Mouse (Mus musculus) megakaryocyte, embryonic 14.5 days (primary cell): ENCODE data around the gene Galnt17.

ENCODE experiments used
- FLI1 ChIP-seq: IDR thresholded peaks from 2 replicates; pipeline ENCODE4 v1.6.1; 2012; ENCODE audit warnings: low read length, inconsistent platforms, mixed read lengths
- GATA1 ChIP-seq: IDR thresholded peaks from 3 replicates; pipeline ENCODE4 v1.6.1; 2012; ENCODE audit warnings: mixed read lengths, low read length, inconsistent platforms, borderline replicate concordance

DNA sequence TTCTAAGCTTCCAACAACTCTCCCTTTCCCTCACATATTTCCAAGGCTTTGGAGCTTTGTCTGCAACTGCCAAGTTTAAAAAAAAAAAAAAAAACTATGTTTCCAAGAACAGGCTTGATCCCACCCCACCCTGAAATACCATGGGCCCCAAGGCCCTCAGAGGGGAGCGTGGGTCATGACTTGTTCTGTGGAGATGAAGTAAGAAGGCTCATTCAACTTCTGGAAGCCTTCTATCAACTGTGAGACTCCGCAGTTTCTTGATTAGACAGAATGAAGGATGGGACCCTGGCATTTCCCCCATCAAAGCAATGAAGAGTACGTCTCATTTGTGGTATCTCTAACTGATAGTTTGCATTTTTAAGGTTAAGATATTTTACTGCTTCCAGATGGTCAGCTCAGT lies 13.0 kb upstream of the Galnt17 start:
- TF ChIP-seq FLI1 (no peak), GATA1 (no peak)
